ENCODE assay signal across 8 mouse cellular contexts in genomic region chr4:117189382-117189855, GRCm38 (mm10). TPM values are rescaled to one million over a fixed set of nuclear protein-coding genes. Genes with fewer than 3 reads are reported as not detected.
DNase-seq lines count a peak whose midpoint lies in the region; ATAC-seq and TF ChIP-seq lines count a peak whose summit lies in the region.

No protein-coding gene starts in this region.

- H3K27ac ChIP-seq in forebrain, embryonic 12.5 days: peak overlapping the region; percentile 81; the same call in 1 of the 2 replicates
- peak overlapping the region; percentile 1; the same call in 1 of the 2 replicates for H3K27ac ChIP-seq in neural tube, embryonic 14.5 days (ENCODE audit: low read depth, low read length)
- H3K27ac ChIP-seq in testis, adult 2 months (ENCODE audit: control insufficient read depth, insufficient read depth, low read depth, low read length): peak overlapping the region; percentile 87

- peak; percentile 73 for ATAC-seq in forebrain, embryonic 12.5 days (ENCODE audit: low FRiP score)
- peak; percentile 68 for ATAC-seq in neural tube, embryonic 14.5 days (ENCODE audit: low read depth)

- no peak for TF ChIP-seq POLR2A in testis, adult 2 months (IDR thresholded peaks at IDR 0.05; ENCODE audit: control insufficient read depth, low read depth, low read length)

- H3K4me2 ChIP-seq in forebrain, embryonic 12.5 days: peak overlapping the region; percentile 45
- H3K4me2 ChIP-seq in neural tube, embryonic 14.5 days (ENCODE audit: low read depth, low read length): peak overlapping the region; percentile 35; the same call in 1 of the 2 replicates

- peak; percentile 64; the same call in 1 of the 2 replicates for TF ChIP-seq CTCF in testis, adult 2 months (IDR thresholded peaks at IDR 0.05; ENCODE audit: control insufficient read depth, insufficient read depth, insufficient replicate concordance, low read depth, low read length)

- H3K9me3 ChIP-seq in forebrain, embryonic 12.5 days: no peaks in the 10 kb centered on the region
- H3K9me3 ChIP-seq in neural tube, embryonic 14.5 days (ENCODE audit: control insufficient read depth, low read length): no peaks in the 10 kb centered on the region

- H3K9ac ChIP-seq in forebrain, embryonic 12.5 days: peak overlapping the region; percentile 26; the same call in 1 of the 2 replicates
- peak overlapping the region; percentile 43; the same call in 1 of the 2 replicates for H3K9ac ChIP-seq in neural tube, embryonic 14.5 days (replicated peaks; ENCODE audit: low read depth, low read length)

- DNase-seq in ES-CJ7 (ENCODE audit: low read depth, low spot score): peak; percentile 89
- DNase-seq in c-Kit-positive CD71-positive TER-119-positive erythroid progenitor cells, embryonic 14.5 days (ENCODE audit: low spot score): peak; percentile 87
- peak; percentile 87 to 91 for DNase-seq in heart, postnatal 14 days
- peak; percentile 88 for DNase-seq in layer of hippocampus, adult 11-12 months (ENCODE audit: low spot score)
- peak; percentile 82 to 87 for DNase-seq in lung, adult 18-20 months

- H3K4me3 ChIP-seq in forebrain, embryonic 12.5 days (replicated peaks): peak overlapping the region; percentile 25
- H3K4me3 ChIP-seq in neural tube, embryonic 14.5 days (ENCODE audit: low read depth, low read length): peak overlapping the region; percentile 4; the same call in 1 of the 2 replicates
- H3K4me3 ChIP-seq in testis, adult 2 months (ENCODE audit: control insufficient read depth, low read depth, low read length): peak overlapping the region; percentile 72

- H3K36me3 ChIP-seq in forebrain, embryonic 12.5 days (replicated peaks): no peaks in the 10 kb centered on the region
- no peaks in the 10 kb centered on the region for H3K36me3 ChIP-seq in neural tube, embryonic 14.5 days (ENCODE audit: control insufficient read depth, insufficient read depth, low read length)
- H3K36me3 ChIP-seq in testis, adult 2 months (ENCODE audit: control insufficient read depth, insufficient read depth, low read length): no peaks in the 10 kb centered on the region

- H3K4me1 ChIP-seq in forebrain, embryonic 12.5 days: peaks cover 5% of the 10 kb centered on the region; the same call in 1 of the 2 replicates
- no peaks in the 10 kb centered on the region for H3K4me1 ChIP-seq in neural tube, embryonic 14.5 days (ENCODE audit: control insufficient read depth, insufficient read depth, low read length)
- H3K4me1 ChIP-seq in testis, adult 2 months (ENCODE audit: control insufficient read depth, insufficient read depth, low read length): peaks cover 2% of the 10 kb centered on the region; the same call in 1 of the 2 replicates

- WGBS in forebrain, embryonic 12.5 days: under 1% methylated on average over 16 of the region's 16 CpGs
- WGBS in neural tube, embryonic 14.5 days: 1% methylated on average over 16 of the region's 16 CpGs

- H3K27me3 ChIP-seq in forebrain, embryonic 12.5 days: 0 out of 2 replicates have a peak, but pooled peaks cover 10% of the 10 kb centered on the region
- no peaks in the 10 kb centered on the region for H3K27me3 ChIP-seq in neural tube, embryonic 14.5 days (ENCODE audit: control insufficient read depth, insufficient read depth, low read length)
- no peaks in the 10 kb centered on the region for H3K27me3 ChIP-seq in testis, adult 2 months (ENCODE audit: control insufficient read depth, insufficient read depth, low read length)

- intact Hi-C loops in heart, postnatal 14 days (cut with DNase I): no loop called here

RNA-seq across cellular contexts. Expression of gene Kif2c, which starts 7.0 kb away (rescaled TPM):
- polyA plus RNA-seq in forebrain, embryonic 12.5 days (2016; fragmentation: Nextera tagmentation; extraction: Ambion mirVana): 97.4 and 101 TPM in 2 replicates
- 1 to 10 TPM; 1.7 to 3.4 TPM for total RNA-seq in heart, postnatal 14 days (2021)
- polyA plus RNA-seq in neural tube, embryonic 14.5 days (2014; fragmentation: Nextera tagmentation; extraction: Ambion mirVana): 3.5 and 6.0 TPM in 2 replicates
- 307 and 325 TPM in 2 replicates for polyA plus RNA-seq in testis, adult 2 months (2012; rRNA removed)

RNA-seq across cellular contexts. Expression of gene Rps8, which starts 33.4 kb away (rescaled TPM):
- polyA plus RNA-seq in forebrain, embryonic 12.5 days (2016; fragmentation: Nextera tagmentation; extraction: Ambion mirVana): 668 and 669 TPM in 2 replicates
- total RNA-seq in heart, postnatal 14 days (2021): 100 to 1,000 TPM; 590 to 604 TPM
- 549 and 599 TPM in 2 replicates for polyA plus RNA-seq in neural tube, embryonic 14.5 days (2014; fragmentation: Nextera tagmentation; extraction: Ambion mirVana)
- polyA plus RNA-seq in testis, adult 2 months (2012; rRNA removed): 185 and 230 TPM in 2 replicates

RNA-seq across cellular contexts. Expression of gene Plk3, which starts 55.7 kb away (rescaled TPM):
- polyA plus RNA-seq in forebrain, embryonic 12.5 days (2016; fragmentation: Nextera tagmentation; extraction: Ambion mirVana): 17.7 and 23.1 TPM in 2 replicates
- 1 to 10 TPM; 1.8 to 3.1 TPM for total RNA-seq in heart, postnatal 14 days (2021)
- 16.1 and 19.1 TPM in 2 replicates for polyA plus RNA-seq in neural tube, embryonic 14.5 days (2014; fragmentation: Nextera tagmentation; extraction: Ambion mirVana)
- 0.94 and 1.5 TPM in 2 replicates for polyA plus RNA-seq in testis, adult 2 months (2012; rRNA removed)

Comparison
In these comparisons a context has a peak if more than half of its experiments do, and no peak if none do; other contexts are left out.
1. Peak in every context shown above with its lines: DNase-seq, ATAC-seq, H3K4me3 ChIP-seq and H3K27ac ChIP-seq.
2. H3K27ac ChIP-seq: peak in every context shown above with its lines; median percentile 87 in testis, adult 2 months; 81 in forebrain, embryonic 12.5 days; 1 in neural tube, embryonic 14.5 days.
3. H3K4me3 ChIP-seq: peak in every context shown above with its lines; median percentile 72 in testis, adult 2 months; 25 in forebrain, embryonic 12.5 days; 4 in neural tube, embryonic 14.5 days.
4. RNA of gene Kif2c, which starts 7.0 kb away (polyA plus RNA-seq): 307 to 325 TPM in testis, adult 2 months and 97.4 to 101 TPM in forebrain, embryonic 12.5 days; 3.5 to 6.0 TPM in neural tube, embryonic 14.5 days; every median in the first group is over 10 times any median in the second.